Mouse (Mus musculus): ENCODE measurements at regions not wholly inside any gene's neighbourhood (a gene's known extent, or its start where the extent isn't known, plus 50 kb on each side); places are given as distances from the start of the nearest gene placed in this dataset.

- H3K36me3 ChIP-seq (ENCODE audit: control insufficient read depth, insufficient read depth, low read length), result no peaks in the 10 kb centered on the region
- H3K4me1 ChIP-seq (ENCODE audit: control insufficient read depth, insufficient read depth, low read length), result no peaks in the 10 kb centered on the region; the same call in 1 of the 2 replicates
- TF ChIP-seq POLR2A (IDR thresholded peaks at IDR 0.05; ENCODE audit: control insufficient read depth, low read depth, low read length) (no peak), CTCF (IDR thresholded peaks at IDR 0.05; ENCODE audit: control insufficient read depth, insufficient read depth, insufficient replicate concordance, low read depth, low read length) (no peak)
- no peak overlapping the region for H3K27ac ChIP-seq (ENCODE audit: control insufficient read depth, insufficient read depth, low read depth, low read length)
- H3K27me3 ChIP-seq (ENCODE audit: control insufficient read depth, insufficient read depth, low read length), result no peaks in the 10 kb centered on the region
- no peak overlapping the region for H3K4me3 ChIP-seq (ENCODE audit: control insufficient read depth, low read depth, low read length)
Measured at GRCm38 (mm10) chr12:71615383-71615782, 215.5 kb upstream of the Daam1 start.

GRCm38 (mm10) chr12:71616121-71616520, 214.8 kb upstream of the Daam1 start:
- no peak overlapping the region for H3K27ac ChIP-seq (ENCODE audit: control insufficient read depth, insufficient read depth, low read depth, low read length)
- no peaks in the 10 kb centered on the region for H3K27me3 ChIP-seq (ENCODE audit: control insufficient read depth, insufficient read depth, low read length)
- TF ChIP-seq POLR2A (IDR thresholded peaks at IDR 0.05; ENCODE audit: control insufficient read depth, low read depth, low read length) (no peak), CTCF (IDR thresholded peaks at IDR 0.05; ENCODE audit: control insufficient read depth, insufficient read depth, insufficient replicate concordance, low read depth, low read length) (no peak)
- H3K36me3 ChIP-seq (ENCODE audit: control insufficient read depth, insufficient read depth, low read length), result no peaks in the 10 kb centered on the region
- H3K4me1 ChIP-seq (ENCODE audit: control insufficient read depth, insufficient read depth, low read length), result no peaks in the 10 kb centered on the region; the same call in 1 of the 2 replicates
- H3K4me3 ChIP-seq (ENCODE audit: control insufficient read depth, low read depth, low read length), result no peak overlapping the region

GRCm38 (mm10) chr12:71618466-71618865, 212.4 kb upstream of the Daam1 start:
- Histone ChIP-seq H3K27me3 (ENCODE audit: control insufficient read depth, insufficient read depth, low read length) (no peaks in the 10 kb centered on the region), H3K4me3 (ENCODE audit: control insufficient read depth, low read depth, low read length) (no peak overlapping the region), H3K4me1 (ENCODE audit: control insufficient read depth, insufficient read depth, low read length) (no peaks in the 10 kb centered on the region; the same call in 1 of the 2 replicates), H3K27ac (ENCODE audit: control insufficient read depth, insufficient read depth, low read depth, low read length) (no peak overlapping the region), H3K36me3 (ENCODE audit: control insufficient read depth, insufficient read depth, low read length) (no peaks in the 10 kb centered on the region)
- TF ChIP-seq CTCF (IDR thresholded peaks at IDR 0.05; ENCODE audit: control insufficient read depth, insufficient read depth, insufficient replicate concordance, low read depth, low read length) (no peak), POLR2A (IDR thresholded peaks at IDR 0.05; ENCODE audit: control insufficient read depth, low read depth, low read length) (no peak)

GRCm38 (mm10) chr12:71618956-71619355, 211.9 kb upstream of the Daam1 start:
- no peak for TF ChIP-seq CTCF (IDR thresholded peaks at IDR 0.05; ENCODE audit: control insufficient read depth, insufficient read depth, insufficient replicate concordance, low read depth, low read length)
- no peak for TF ChIP-seq POLR2A (IDR thresholded peaks at IDR 0.05; ENCODE audit: control insufficient read depth, low read depth, low read length)
- no peaks in the 10 kb centered on the region; the same call in 1 of the 2 replicates for H3K4me1 ChIP-seq (ENCODE audit: control insufficient read depth, insufficient read depth, low read length)
- H3K4me3 ChIP-seq (ENCODE audit: control insufficient read depth, low read depth, low read length), result no peak overlapping the region
- no peaks in the 10 kb centered on the region for H3K36me3 ChIP-seq (ENCODE audit: control insufficient read depth, insufficient read depth, low read length)
- no peak overlapping the region for H3K27ac ChIP-seq (ENCODE audit: control insufficient read depth, insufficient read depth, low read depth, low read length)
- H3K27me3 ChIP-seq (ENCODE audit: control insufficient read depth, insufficient read depth, low read length), result no peaks in the 10 kb centered on the region

- TF ChIP-seq POLR2A (IDR thresholded peaks at IDR 0.05; ENCODE audit: control insufficient read depth, low read depth, low read length) (no peak), CTCF (IDR thresholded peaks at IDR 0.05; ENCODE audit: control insufficient read depth, insufficient read depth, insufficient replicate concordance, low read depth, low read length) (no peak)
- no peak overlapping the region for H3K27ac ChIP-seq (ENCODE audit: control insufficient read depth, insufficient read depth, low read depth, low read length)
- H3K36me3 ChIP-seq (ENCODE audit: control insufficient read depth, insufficient read depth, low read length), result no peaks in the 10 kb centered on the region
- no peak overlapping the region for H3K4me3 ChIP-seq (ENCODE audit: control insufficient read depth, low read depth, low read length)
- H3K4me1 ChIP-seq (ENCODE audit: control insufficient read depth, insufficient read depth, low read length), result no peaks in the 10 kb centered on the region; the same call in 1 of the 2 replicates
- no peaks in the 10 kb centered on the region for H3K27me3 ChIP-seq (ENCODE audit: control insufficient read depth, insufficient read depth, low read length)
Measured at GRCm38 (mm10) chr12:71619561-71619960, 211.3 kb upstream of the Daam1 start.

GRCm38 (mm10) chr12:71621542-71621941, 209.3 kb upstream of the Daam1 start:
- no peak overlapping the region for H3K27ac ChIP-seq (ENCODE audit: control insufficient read depth, insufficient read depth, low read depth, low read length)
- no peaks in the 10 kb centered on the region; the same call in 1 of the 2 replicates for H3K4me1 ChIP-seq (ENCODE audit: control insufficient read depth, insufficient read depth, low read length)
- H3K36me3 ChIP-seq (ENCODE audit: control insufficient read depth, insufficient read depth, low read length), result no peaks in the 10 kb centered on the region
- TF ChIP-seq POLR2A (IDR thresholded peaks at IDR 0.05; ENCODE audit: control insufficient read depth, low read depth, low read length), result no peak
- TF ChIP-seq CTCF (IDR thresholded peaks at IDR 0.05; ENCODE audit: control insufficient read depth, insufficient read depth, insufficient replicate concordance, low read depth, low read length), result no peak
- H3K4me3 ChIP-seq (ENCODE audit: control insufficient read depth, low read depth, low read length), result no peak overlapping the region
- no peaks in the 10 kb centered on the region for H3K27me3 ChIP-seq (ENCODE audit: control insufficient read depth, insufficient read depth, low read length)

- Histone ChIP-seq H3K4me3 (ENCODE audit: control insufficient read depth, low read depth, low read length) (no peak overlapping the region), H3K27me3 (ENCODE audit: control insufficient read depth, insufficient read depth, low read length) (no peaks in the 10 kb centered on the region), H3K36me3 (ENCODE audit: control insufficient read depth, insufficient read depth, low read length) (no peaks in the 10 kb centered on the region), H3K27ac (ENCODE audit: control insufficient read depth, insufficient read depth, low read depth, low read length) (no peak overlapping the region), H3K4me1 (ENCODE audit: control insufficient read depth, insufficient read depth, low read length) (peaks cover 3% of the 10 kb centered on the region)
- TF ChIP-seq CTCF (IDR thresholded peaks at IDR 0.05; ENCODE audit: control insufficient read depth, insufficient read depth, insufficient replicate concordance, low read depth, low read length) (no peak), POLR2A (IDR thresholded peaks at IDR 0.05; ENCODE audit: control insufficient read depth, low read depth, low read length) (no peak)
Measured at GRCm38 (mm10) chr12:71622761-71623160, 208.1 kb upstream of the Daam1 start.

GRCm38 (mm10) chr12:71623271-71623670, 207.6 kb upstream of the Daam1 start:
- peaks cover 4% of the 10 kb centered on the region for H3K4me1 ChIP-seq (ENCODE audit: control insufficient read depth, insufficient read depth, low read length)
- TF ChIP-seq CTCF (IDR thresholded peaks at IDR 0.05; ENCODE audit: control insufficient read depth, insufficient read depth, insufficient replicate concordance, low read depth, low read length) (no peak), POLR2A (IDR thresholded peaks at IDR 0.05; ENCODE audit: control insufficient read depth, low read depth, low read length) (no peak)
- H3K4me3 ChIP-seq (ENCODE audit: control insufficient read depth, low read depth, low read length), result no peak overlapping the region
- H3K27me3 ChIP-seq (ENCODE audit: control insufficient read depth, insufficient read depth, low read length), result no peaks in the 10 kb centered on the region
- H3K36me3 ChIP-seq (ENCODE audit: control insufficient read depth, insufficient read depth, low read length), result no peaks in the 10 kb centered on the region
- H3K27ac ChIP-seq (ENCODE audit: control insufficient read depth, insufficient read depth, low read depth, low read length), result no peak overlapping the region
